Mouse (Mus musculus) kidney, adult 2 months (tissue): Measurements from ENCODE around the gene Haspin. TPM values are rescaled to one million over a fixed set of nuclear protein-coding genes. Genes with fewer than 3 reads are reported as not detected.
"Not testable (repeated sequence)": the region's sequence is repeated elsewhere in the genome, so short reads cannot be mapped to it uniquely, and the experiment has no call there.

Source experiments
- DNase-seq: peaks from one replicate; pipeline ENCODE4 v3.0.0; 2021
- H3K27ac ChIP-seq: fragments of 200-500 bp; 2 replicates; pipeline ENCODE4 v1.5.1; 2012; ENCODE audit warnings: low read depth, low read length, control low read depth, inconsistent platforms; ENCODE audit not compliant: insufficient read depth
- H3K27me3 ChIP-seq: fragments of 200-500 bp; replicated peaks from 2 replicates; pipeline ENCODE4 v1.6.1; 2012; ENCODE audit warnings: mild to moderate bottlenecking, moderate library complexity, low read length, inconsistent platforms; ENCODE audit not compliant: control insufficient read depth, insufficient read depth
- H3K36me3 ChIP-seq: fragments of 200-500 bp; 2 replicates; pipeline ENCODE4 v1.6.1; 2012; ENCODE audit warnings: mild to moderate bottlenecking, moderate library complexity, low read length, inconsistent platforms; ENCODE audit not compliant: control insufficient read depth, insufficient read depth
- H3K4me1 ChIP-seq: fragments of 200-500 bp; 2 replicates; pipeline ENCODE4 v1.6.1; 2011; ENCODE audit warnings: low read length; ENCODE audit not compliant: control insufficient read depth, insufficient read depth
- H3K4me3 ChIP-seq: fragments of 200-500 bp; 2 replicates; pipeline ENCODE4 v1.5.1; 2011; ENCODE audit warnings: mild to moderate bottlenecking, low read depth, low read length, control low read depth; ENCODE audit not compliant: insufficient read depth
- CTCF ChIP-seq: fragments of 200-500 bp; conservative IDR thresholded peaks from 2 replicates; pipeline ENCODE4 v1.5.1; 2011; ENCODE audit warnings: low read depth, mild to moderate bottlenecking, control low read depth, low read length, moderate library complexity, mixed read lengths; ENCODE audit not compliant: insufficient read depth, insufficient read length
- POLR2A ChIP-seq: fragments of 200-500 bp; IDR thresholded peaks from one replicate; pipeline ENCODE4 v1.6.1; 2011; ENCODE audit warnings: low read depth, low read length, control low read depth
- WGBS: fragments of 180-500 bp; shearing (Covaris S2); methylation state at CpG from one replicate; pipeline ENCODE4 v1.1.7; 2018; 5-methylcytosine and 5-hydroxymethylcytosine counted together
- polyA plus RNA-seq: library from polyadenylated mRNA; depleted of rRNA; stranded (reverse); fragments of >200 nt; gene quantifications from 2 replicates; pipeline ENCODE4 v1.2.3, GENCODE M21; 2012

Gene Haspin
- polyA plus RNA-seq, 1 experiment, result 1.3 TPM

- H3K27me3 ChIP-seq, result no peaks in the 10 kb centered on the region
- no peaks in the 10 kb centered on the region for H3K36me3 ChIP-seq
- WGBS, result 82% methylated on average over 6 of the region's 6 CpGs
- TF ChIP-seq POLR2A (no peak), CTCF (no peak)
- H3K4me3 ChIP-seq, result no peak overlapping the region
- H3K27ac ChIP-seq, result no peak overlapping the region
- DNase-seq, result no peak
- no peaks in the 10 kb centered on the region for H3K4me1 ChIP-seq
Measured at GRCm38 (mm10) chr11:73111414-73111813, 26.7 kb downstream of the Haspin start.

- H3K4me3 ChIP-seq, result no peak overlapping the region
- H3K4me1 ChIP-seq, result no peaks in the 10 kb centered on the region
- TF ChIP-seq CTCF, result no peak
- TF ChIP-seq POLR2A, result no peak
- H3K27ac ChIP-seq, result no peak overlapping the region
- DNase-seq, result no peak
- no peaks in the 10 kb centered on the region for H3K36me3 ChIP-seq
- H3K27me3 ChIP-seq, result no peaks in the 10 kb centered on the region
- 90% methylated on average over 3 of the region's 3 CpGs for WGBS
Measured at GRCm38 (mm10) chr11:73109941-73110340, 28.2 kb downstream of the Haspin start.

- 71% methylated on average over 14 of the region's 14 CpGs for WGBS
- TF ChIP-seq POLR2A, result no peak
- no peak for TF ChIP-seq CTCF
- peak; percentile 15 for DNase-seq
Measured at GRCm38 (mm10) chr11:73108898-73109625, 29.0 kb downstream of the Haspin start.

GRCm38 (mm10) chr11:73108195-73108897, 29.7 kb downstream of the Haspin start:
- Histone ChIP-seq H3K4me1 (no peaks in the 10 kb centered on the region), H3K36me3 (no peaks in the 10 kb centered on the region), H3K27ac (no peak overlapping the region), H3K27me3 (no peaks in the 10 kb centered on the region), H3K4me3 (no peak overlapping the region)
- no peak for TF ChIP-seq POLR2A
- no peak for TF ChIP-seq CTCF
- DNase-seq, result no peak
- 80% methylated on average over 5 of the region's 5 CpGs for WGBS

More at GRCm38 (mm10) chr11:73108898-73109625, 29.0 kb downstream of the Haspin start:
- Histone ChIP-seq H3K4me3 (no peak overlapping the region), H3K27me3 (no peaks in the 10 kb centered on the region), H3K4me1 (no peaks in the 10 kb centered on the region), H3K36me3 (no peaks in the 10 kb centered on the region), H3K27ac (no peak overlapping the region)

GRCm38 (mm10) chr11:73107358-73107757, 30.7 kb downstream of the Haspin start:
- H3K4me1 ChIP-seq, H3K27me3 ChIP-seq, H3K27ac ChIP-seq, H3K36me3 ChIP-seq, H3K4me3 ChIP-seq: not testable (repeated sequence)
- TF ChIP-seq CTCF, result peak; percentile 33
- peak; percentile 71 for DNase-seq
- 36% methylated on average over 3 of the region's 3 CpGs for WGBS

GRCm38 (mm10) chr11:73105246-73105645, 32.8 kb downstream of the Haspin start:
- H3K27me3 ChIP-seq, result no peaks in the 10 kb centered on the region
- no peaks in the 10 kb centered on the region for H3K4me1 ChIP-seq
- DNase-seq, result no peak
- WGBS, result 77% methylated on average over 3 of the region's 3 CpGs
- H3K36me3 ChIP-seq, result no peaks in the 10 kb centered on the region
- H3K4me3 ChIP-seq, result no peak overlapping the region
- no peak for TF ChIP-seq POLR2A
- no peak for TF ChIP-seq CTCF
- H3K27ac ChIP-seq, result no peak overlapping the region

- DNase-seq, result no peak
- Histone ChIP-seq H3K36me3 (no peaks in the 10 kb centered on the region), H3K4me3 (no peak overlapping the region), H3K27ac (no peak overlapping the region), H3K27me3 (no peaks in the 10 kb centered on the region), H3K4me1 (no peaks in the 10 kb centered on the region)
- no peak for TF ChIP-seq POLR2A
- no peak for TF ChIP-seq CTCF
- WGBS, result 81% methylated on average over 4 of the region's 4 CpGs
Measured at GRCm38 (mm10) chr11:73101308-73101707, 36.8 kb downstream of the Haspin start.
